Mouse (Mus musculus): ENCODE measurements around the gene Gm14496. TPM values are rescaled to one million over a fixed set of nuclear protein-coding genes. Genes with fewer than 3 reads are reported as not detected.
"Not testable (repeated sequence)": the region's sequence is repeated elsewhere in the genome, so short reads cannot be mapped to it uniquely, and the experiment has no call there.

Gm14496 gene
- polyA plus RNA-seq (2016; fragmentation: Nextera tagmentation; extraction: Ambion mirVana), result not detected in 2 replicates

GRCm38 (mm10) chr2:181990829-181991228 lies at the start of gene Gm14496:
Gm14496 (plus strand) TSS chr2:181991129.
- H3K36me3 ChIP-seq, result no peaks in the 10 kb centered on the region
- DNase-seq (ENCODE audit: low spot score), result no peak
- H3K9me3 ChIP-seq, result no peaks in the 10 kb centered on the region
- H3K27me3 ChIP-seq (ENCODE audit: insufficient read depth, poor library complexity, severe bottlenecking), result no peaks in the 10 kb centered on the region
- 72% methylated on average over 3 of the region's 3 CpGs for WGBS
- H3K4me3 ChIP-seq, result no peak within 1 kb of the TSS
- no peaks in the 10 kb centered on the region for H3K4me1 ChIP-seq (replicated peaks)
- no peak within 1 kb of the TSS for H3K27ac ChIP-seq

DNA sequence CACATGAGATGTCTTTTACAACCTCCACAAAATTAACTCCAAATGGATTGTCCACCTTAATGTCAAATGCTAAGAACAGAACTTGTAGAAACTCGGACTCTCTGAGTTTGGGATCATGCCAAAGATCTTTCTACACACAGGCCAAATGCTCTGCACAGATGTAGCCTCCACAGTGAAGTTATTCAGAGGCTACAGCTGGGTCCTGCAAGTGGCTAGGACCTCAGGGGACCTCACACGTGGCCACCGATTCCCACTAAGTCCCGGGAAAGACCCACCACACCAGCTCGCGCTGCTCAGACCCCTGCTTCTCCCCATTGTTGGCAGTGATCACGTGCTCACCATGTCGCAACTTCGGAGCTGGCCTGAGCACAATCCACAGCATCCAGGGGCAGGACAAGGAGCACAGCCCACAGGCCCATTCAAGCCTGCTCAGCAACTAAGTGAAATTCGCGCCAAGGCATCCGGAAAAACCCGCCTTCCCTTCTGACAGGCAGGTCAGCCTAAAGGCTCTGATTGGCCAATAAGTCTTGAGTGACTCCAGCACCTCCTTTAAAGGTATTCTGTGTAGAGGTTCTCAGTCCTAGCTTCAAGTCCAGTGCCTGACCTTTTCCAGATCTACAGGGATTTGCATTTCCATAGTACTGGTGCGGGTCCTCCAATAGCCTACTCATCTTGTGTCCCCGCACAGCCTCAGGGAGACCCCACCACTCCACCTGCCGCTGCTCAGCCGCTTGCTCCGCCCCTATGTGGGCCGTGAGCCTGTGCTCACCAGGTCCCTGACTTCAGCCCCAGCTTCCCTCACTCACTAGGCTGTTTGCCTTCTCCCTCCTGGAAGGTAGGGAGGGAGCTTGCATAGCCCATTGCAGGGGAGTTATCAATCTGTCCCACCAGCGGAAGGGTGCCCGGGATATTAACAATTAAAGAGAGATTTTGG lies 37.9 kb upstream of the Gm14496 start:
- not testable (repeated sequence) for H3K27me3 ChIP-seq (ENCODE audit: insufficient read depth, poor library complexity, severe bottlenecking); H3K9me3 ChIP-seq; H3K4me1 ChIP-seq (replicated peaks); H3K36me3 ChIP-seq
- peak overlapping the region; percentile 66 for H3K27ac ChIP-seq
- H3K4me3 ChIP-seq, result peak overlapping the region; percentile 34
- 19% methylated on average over 21 of the region's 21 CpGs for WGBS
- DNase-seq (ENCODE audit: low spot score), result peak; percentile 45

GRCm38 (mm10) chr2:181968395-181968794 lies 22.5 kb upstream of the Gm14496 start:
- no peaks in the 10 kb centered on the region for H3K27me3 ChIP-seq (ENCODE audit: insufficient read depth, poor library complexity, severe bottlenecking)
- H3K4me3 ChIP-seq, result no peak overlapping the region
- 77% methylated on average over 7 of the region's 7 CpGs for WGBS
- no peaks in the 10 kb centered on the region for H3K9me3 ChIP-seq
- H3K27ac ChIP-seq, result no peak overlapping the region
- no peaks in the 10 kb centered on the region for H3K36me3 ChIP-seq
- H3K4me1 ChIP-seq (replicated peaks), result no peaks in the 10 kb centered on the region
- no peak for DNase-seq (ENCODE audit: low spot score)

DNA sequence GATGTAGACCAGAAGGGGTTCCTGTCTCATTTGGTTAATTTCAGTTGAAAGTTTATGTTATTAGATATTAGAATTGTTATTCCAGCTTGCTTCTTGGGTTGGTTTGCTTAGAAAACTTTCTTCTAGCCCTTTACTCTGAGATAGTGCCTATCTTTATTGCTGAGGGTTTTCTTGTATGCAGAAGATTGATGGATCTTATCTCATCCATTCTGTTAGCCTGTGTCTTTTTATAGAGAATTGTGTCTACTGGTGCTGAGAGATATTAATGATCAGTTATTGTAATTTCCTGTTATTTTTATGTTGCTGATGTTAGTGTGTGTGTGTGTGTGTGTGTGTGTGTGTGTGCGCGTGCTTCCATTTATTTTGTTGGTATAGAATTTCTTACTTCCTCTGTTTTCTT lies 21.7 kb upstream of the Gm14496 start:
- DNase-seq (ENCODE audit: low spot score), result no peak
- WGBS, result 95% methylated on average over 2 of the region's 2 CpGs

GRCm38 (mm10) chr2:181981969-181982368 lies 9.0 kb upstream of the Gm14496 start:
- H3K27me3 ChIP-seq (ENCODE audit: insufficient read depth, poor library complexity, severe bottlenecking); H3K9me3 ChIP-seq; H3K27ac ChIP-seq; H3K4me1 ChIP-seq (replicated peaks); DNase-seq (ENCODE audit: low spot score); H3K4me3 ChIP-seq; H3K36me3 ChIP-seq: not testable (repeated sequence)
- WGBS, result 73% methylated on average over 7 of the region's 7 CpGs

More for the DNA sequence above, 21.7 kb upstream of the Gm14496 start:
- Histone ChIP-seq H3K27ac (no peak overlapping the region), H3K36me3 (no peaks in the 10 kb centered on the region), H3K27me3 (ENCODE audit: insufficient read depth, poor library complexity, severe bottlenecking) (no peaks in the 10 kb centered on the region), H3K4me3 (no peak overlapping the region), H3K9me3 (no peaks in the 10 kb centered on the region), H3K4me1 (replicated peaks) (no peaks in the 10 kb centered on the region)

Other genes with a start within 250 kb of the Gm14496 start
- gene Myt1, start 227.8 kb upstream of the Gm14496 start, polyA plus RNA-seq (2016; fragmentation: Nextera tagmentation; extraction: Ambion mirVana), result 18.3 and 33.0 TPM in 2 replicates
- 21.8 and 24.5 TPM in 2 replicates for gene Pcmtd2, start 153.3 kb upstream of the Gm14496 start, polyA plus RNA-seq (2016; fragmentation: Nextera tagmentation; extraction: Ambion mirVana)
- gene Polr3k, start 126.8 kb upstream of the Gm14496 start, polyA plus RNA-seq (2016; fragmentation: Nextera tagmentation; extraction: Ambion mirVana), result 99.1 and 102 TPM in 2 replicates